Mouse (Mus musculus) heart, postnatal 0 days (tissue): ENCODE results near the gene Atp6v1f.

Experiments used
- CTCF ChIP-seq: IDR thresholded peaks from 2 replicates; pipeline ENCODE4 v1.5.1; 2016; ENCODE audit warnings: antibody characterized with exemption, control low read depth, low read depth
- EP300 ChIP-seq: IDR thresholded peaks from 2 replicates; pipeline ENCODE4 v1.6.1; 2016; ENCODE audit warnings: antibody characterized with exemption, low read depth

- TF ChIP-seq EP300, result no peak
- TF ChIP-seq CTCF, result no peak
These were observed 33.4 kb upstream of the Atp6v1f start for GRCm38 (mm10) chr6:29433804-29434795.
